Mouse (Mus musculus) CH12.LX (cell line): ENCODE results near the gene Selenos. TPM values are rescaled to one million over a fixed set of nuclear protein-coding genes. Genes with fewer than 3 reads are reported as not detected.
A peak's percentile ranks its signal among the peaks of the same experiment; 100 is the strongest.

Source experiments
- DNase-seq: peaks from one replicate; pipeline ENCODE4 v3.0.0-alpha.2; 2013; ENCODE audit errors: extremely low read depth
- H3K27ac ChIP-seq: 2 replicates; pipeline ENCODE4 v1.5.1; 2012; ENCODE audit warnings: low read depth, mild to moderate bottlenecking, control low read depth, moderate library complexity; ENCODE audit not compliant: insufficient read depth
- H3K27me3 ChIP-seq: replicated peaks from 2 replicates; pipeline ENCODE3; 2012; ENCODE audit warnings: inconsistent platforms
- H3K36me3 ChIP-seq, 2 experiments: replicated peaks in 1 of 2; 2 replicates each; pipeline versions ENCODE3 to v1.6.1; 2012; ENCODE audit warnings: inconsistent platforms in 1 of 2, low read length in 1 of 2, mild to moderate bottlenecking in 1 of 2, mixed read lengths in 1 of 2, moderate library complexity in 1 of 2; ENCODE audit not compliant: control insufficient read depth in 1 of 2, insufficient read depth in 1 of 2
- H3K4me1 ChIP-seq, 2 experiments: 2 replicates each; pipeline ENCODE4 v1.6.1; 2012; ENCODE audit warnings: inconsistent platforms in 1 of 2, moderate library complexity in 1 of 2; ENCODE audit not compliant: insufficient read depth in 2 of 2, control insufficient read depth in 1 of 2
- H3K4me2 ChIP-seq: 2 replicates; pipeline ENCODE4 v1.6.1; 2012; ENCODE audit warnings: low read depth, mild to moderate bottlenecking, control low read depth; ENCODE audit not compliant: poor library complexity, insufficient read depth, severe bottlenecking
- H3K4me3 ChIP-seq, 3 experiments: fragments of 150-350 bp in 1 of 3; sonication (generic) in 1 of 3; replicated peaks in 1 of 3; 2 replicates each; pipeline versions ENCODE3 to v1.5.1; 2011 to 2012; ENCODE audit warnings: low read depth in 2 of 3, low read length in 2 of 3, mild to moderate bottlenecking in 2 of 3, moderate library complexity in 2 of 3, control low read depth in 1 of 3, improper control_type of control experiment in 1 of 3, inconsistent platforms in 1 of 3, mixed read lengths in 1 of 3; ENCODE audit not compliant: poor library complexity in 1 of 3
- H3K79me2 ChIP-seq: replicated peaks from 2 replicates; pipeline ENCODE4 v1.6.1; 2012; ENCODE audit warnings: mild to moderate bottlenecking, moderate library complexity; ENCODE audit not compliant: control insufficient read depth, poor library complexity, insufficient read depth, severe bottlenecking; ENCODE audit errors: extremely low read depth
- H3K9ac ChIP-seq: 2 replicates; pipeline ENCODE4 v1.6.1; 2012; ENCODE audit warnings: low read depth, mild to moderate bottlenecking, control low read depth, moderate library complexity; ENCODE audit not compliant: insufficient read depth
- H3K9me3 ChIP-seq: replicated peaks from 2 replicates; pipeline ENCODE3; 2012; ENCODE audit warnings: low read length, inconsistent platforms, mixed read lengths
- CHD2 ChIP-seq: IDR thresholded peaks from 2 replicates; pipeline ENCODE4 v1.6.1; 2011; ENCODE audit warnings: low read length, improper control_type of control experiment
- CTCF ChIP-seq, 2 experiments: IDR thresholded peaks in 1 of 2; conservative IDR thresholded peaks in 1 of 2; 2 replicates each; pipeline ENCODE4 v1.5.1; 2011 to 2012; ENCODE audit warnings: low read depth in 2 of 2, low read length in 2 of 2, improper control_type of control experiment in 1 of 2, inconsistent platforms in 1 of 2, mild to moderate bottlenecking in 1 of 2, moderate library complexity in 1 of 2
- ELF1 ChIP-seq: IDR thresholded peaks from 2 replicates; pipeline ENCODE4 v1.6.1; 2014; ENCODE audit warnings: low read depth, mild to moderate bottlenecking, inconsistent platforms, low read length, improper control_type of control experiment
- EP300 ChIP-seq: IDR thresholded peaks from 2 replicates; pipeline ENCODE4 v1.6.1; 2011; ENCODE audit warnings: low read length, improper control_type of control experiment
- GABPA ChIP-seq: IDR thresholded peaks from 2 replicates; pipeline ENCODE4 v1.6.1; 2012; ENCODE audit warnings: low read depth, low read length, improper control_type of control experiment, inconsistent platforms; ENCODE audit not compliant: insufficient replicate concordance
- HCFC1 ChIP-seq: IDR thresholded peaks from 2 replicates; pipeline ENCODE4 v1.6.1; 2012; ENCODE audit warnings: low read depth, mild to moderate bottlenecking, inconsistent platforms, low read length, improper control_type of control experiment
- JUN ChIP-seq: IDR thresholded peaks from 2 replicates; pipeline ENCODE4 v1.6.1; 2011; ENCODE audit warnings: low read depth, mild to moderate bottlenecking, low read length, improper control_type of control experiment, moderate library complexity; ENCODE audit not compliant: insufficient read depth
- JUND ChIP-seq: conservative IDR thresholded peaks from 2 replicates; pipeline ENCODE4 v1.6.1; 2011; ENCODE audit warnings: low read depth, low read length, improper control_type of control experiment
- MAX ChIP-seq: IDR thresholded peaks from 2 replicates; pipeline ENCODE4 v1.6.1; 2011; ENCODE audit warnings: low read length, improper control_type of control experiment
- MYC ChIP-seq: IDR thresholded peaks from 2 replicates; pipeline ENCODE4 v1.6.1; 2011; ENCODE audit warnings: low read depth, mild to moderate bottlenecking, improper control_type of control experiment, low read length
- NELFE ChIP-seq: IDR thresholded peaks from 2 replicates; pipeline ENCODE4 v1.6.1; 2011; ENCODE audit warnings: low read depth, low read length, improper control_type of control experiment
- PAX5 ChIP-seq: IDR thresholded peaks from 2 replicates; pipeline ENCODE4 v1.6.1; 2012; ENCODE audit warnings: low read length, inconsistent platforms, mixed read lengths
- POLR2AphosphoS2 ChIP-seq: IDR thresholded peaks from 2 replicates; pipeline ENCODE4 v1.6.1; 2011; ENCODE audit warnings: low read depth, low read length, improper control_type of control experiment
- RAD21 ChIP-seq: IDR thresholded peaks from 2 replicates; pipeline ENCODE4 v1.6.1; 2011; ENCODE audit warnings: low read depth, mild to moderate bottlenecking, low read length, improper control_type of control experiment, moderate library complexity
- SIN3A ChIP-seq: IDR thresholded peaks from 2 replicates; pipeline ENCODE4 v1.6.1; 2012; ENCODE audit warnings: low read length, improper control_type of control experiment, inconsistent platforms
- SMC3 ChIP-seq: IDR thresholded peaks from 2 replicates; pipeline ENCODE4 v1.6.1; 2011; ENCODE audit warnings: low read depth, low read length, improper control_type of control experiment
- TBP ChIP-seq: conservative IDR thresholded peaks from 2 replicates; pipeline ENCODE4 v1.6.1; 2011; ENCODE audit warnings: low read depth, low read length, improper control_type of control experiment
- UBTF ChIP-seq: IDR thresholded peaks from 2 replicates; pipeline ENCODE4 v1.6.1; 2012; ENCODE audit warnings: low read depth, mild to moderate bottlenecking, inconsistent platforms, low read length, improper control_type of control experiment, moderate library complexity
- USF2 ChIP-seq: conservative IDR thresholded peaks from 2 replicates; pipeline ENCODE4 v1.6.1; 2011; ENCODE audit warnings: low read depth, low read length, improper control_type of control experiment
- ZKSCAN1 ChIP-seq: IDR thresholded peaks from 2 replicates; pipeline ENCODE4 v1.6.1; 2012; ENCODE audit warnings: low read depth, inconsistent platforms, low read length, improper control_type of control experiment, borderline replicate concordance
- dilution Hi-C: fragments of 300-500 bp; cut with MboI; formaldehyde crosslinking; loops from 2 replicates; pipeline ENCODE4 v1.14.3; 2020; ENCODE audit warnings: low sequenced_read_pairs; ENCODE audit not compliant: extremely low pct_unique_long_range_greater_than_20kb, extremely low pct_ligation_motif_present
- in situ Hi-C: fragments of 300-500 bp; cut with MboI; formaldehyde crosslinking; loops from 3 replicates; pipeline ENCODE4 v1.14.3; 2019; ENCODE audit warnings: low sequenced_read_pairs, low pct_ligation_motif_present, low pct_unique_long_range_greater_than_20kb, mixed read lengths
- polyA plus RNA-seq: library from polyadenylated mRNA; unstranded; fragments of >175 nt; gene quantifications from 2 replicates; pipeline ENCODE4 v1.2.1, GENCODE M21; 2012; ENCODE audit warnings: low read depth; ENCODE audit not compliant: insufficient read length
- total RNA-seq, 2 experiments: library from RNA; depleted of rRNA; stranded (reverse); fragments of 300-350 nt in 1 of 2; fragments of >200 nt in 1 of 2; gene quantifications; 2 replicates each; pipeline ENCODE4 v1.2.3; 2012 to 2014

Selenos gene
- total and polyA plus RNA-seq, 3 experiments, result 75.0 to 112 (median 101) TPM

- Histone ChIP-seq H3K9ac (no peak overlapping the region), H3K4me2 (no peak overlapping the region), H3K36me3 (no peaks in the 10 kb centered on the region), H3K9me3 (no peaks in the 10 kb centered on the region), H3K4me1 (peaks cover 2 to 21% of the 10 kb centered on the region in 2 experiments; a peak in 3 of 4 replicates), H3K27ac (no peak overlapping the region), H3K79me2 (no peaks in the 10 kb centered on the region), H3K4me3 (no peak overlapping the region), H3K27me3 (peaks cover 15% of the 10 kb centered on the region)
- dilution Hi-C loops (no loop called here), in situ Hi-C loops (loop anchor here (5.0 kb wide), 2 partner anchors 195 to 280 kb away; partner anchors contain the start of gene Lrrk1)
- TF ChIP-seq JUN, result no peak
- TF ChIP-seq MYC, result no peak
- TF ChIP-seq HCFC1, result no peak
- no peak for TF ChIP-seq ELF1
- TF ChIP-seq GABPA, result no peak
- TF ChIP-seq USF2, result no peak
- DNase-seq, result no peak
Measured at GRCm38 (mm10) chr7:66107206-66107605, 27.8 kb downstream of the Selenos start.

DNA sequence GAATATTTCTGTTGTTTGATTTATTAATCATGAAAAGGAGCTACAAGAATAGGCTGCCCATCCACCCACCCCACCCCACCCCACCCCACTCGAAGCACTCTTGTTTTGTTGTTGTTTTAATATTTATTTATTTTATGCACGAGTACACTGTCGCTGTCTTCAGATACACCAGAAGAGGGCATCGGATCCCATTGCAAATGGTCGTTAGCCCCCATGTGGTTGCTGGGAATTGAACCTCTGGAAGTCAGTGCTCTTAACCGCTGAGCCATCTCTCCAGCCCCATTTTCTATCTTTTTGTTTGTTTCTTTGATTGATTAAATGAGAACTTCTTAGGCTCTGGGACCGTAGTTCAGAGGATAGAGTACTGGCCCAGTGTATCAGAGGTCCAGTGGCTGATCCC is 28.5 kb downstream of the Selenos start:
- H3K9me3 ChIP-seq, result no peaks in the 10 kb centered on the region
- no peak for TF ChIP-seq EP300
- no peak for TF ChIP-seq MYC
- no peak for TF ChIP-seq SIN3A
- TF ChIP-seq TBP, result no peak
- no peak for TF ChIP-seq POLR2AphosphoS2
- peak; percentile 32 for TF ChIP-seq RAD21
- TF ChIP-seq PAX5, result no peak
- no peak for TF ChIP-seq CHD2
- peak in 1 of 2 experiments; percentile 66; a peak in 2 of 4 replicates for TF ChIP-seq CTCF (conservative IDR thresholded peaks at IDR 0.05 in 1 of 2, IDR thresholded peaks at IDR 0.05 in 1 of 2; ENCODE audit: low read depth in 2 of 2, low read length in 2 of 2)
- TF ChIP-seq ELF1, result no peak
- TF ChIP-seq UBTF, result no peak
- no peak for TF ChIP-seq GABPA
- TF ChIP-seq JUN, result no peak
- no peak for TF ChIP-seq NELFE
- no peak for TF ChIP-seq JUND
- TF ChIP-seq SMC3, result peak; percentile 35
- TF ChIP-seq ZKSCAN1, result no peak
- no peak for TF ChIP-seq MAX
- in situ Hi-C loops (loop anchor here (5.0 kb wide), 2 partner anchors 194 to 279 kb away; partner anchors contain the start of gene Lrrk1), dilution Hi-C loops (no loop called here)
- no peak overlapping the region for H3K4me2 ChIP-seq
- H3K27me3 ChIP-seq, result peaks cover 15% of the 10 kb centered on the region
- H3K4me1 ChIP-seq, result peaks cover 2 to 21% of the 10 kb centered on the region in 2 experiments; a peak in 3 of 4 replicates
- no peaks in the 10 kb centered on the region for H3K36me3 ChIP-seq
- H3K27ac ChIP-seq, result no peak overlapping the region
- H3K79me2 ChIP-seq, result no peaks in the 10 kb centered on the region
- H3K4me3 ChIP-seq, result no peak overlapping the region
- DNase-seq, result peak; percentile 34
- H3K9ac ChIP-seq, result no peak overlapping the region
